Mouse (Mus musculus) lung, adult 18-20 months (tissue): Measurements from ENCODE around the gene Irf2bp1.

ENCODE experiments used
- DNase-seq, 2 experiments: peaks; one replicate each; pipeline ENCODE4 v3.0.0; 2022; ENCODE audit warnings: mixed read lengths in 2 of 2

Irf2bp1 gene

GRCm38 (mm10) chr7:19029084-19029653 is 25.3 kb downstream of the Irf2bp1 start:
- DNase-seq, result peak; percentile 41 to 53

DNA sequence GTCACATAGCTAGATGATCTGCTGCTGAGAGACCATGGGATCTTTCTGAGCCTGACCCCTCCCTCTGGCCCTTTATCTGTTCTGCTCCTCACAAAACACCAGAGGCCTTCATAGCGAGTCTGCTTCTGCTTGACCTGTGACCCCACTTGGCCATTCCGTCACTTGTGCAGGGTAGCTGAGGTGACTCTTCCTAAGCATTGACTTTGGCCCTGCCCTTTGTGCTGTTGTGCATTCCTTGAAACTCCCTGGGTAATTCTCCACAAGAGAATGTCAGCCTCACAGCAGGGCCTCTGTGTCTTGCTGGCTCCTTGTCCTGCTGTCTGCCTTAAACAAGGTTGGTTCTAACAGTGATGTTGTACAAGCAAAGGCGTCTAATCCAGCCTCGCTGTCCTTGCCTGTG is 27.8 kb downstream of the Irf2bp1 start:
- no peak for DNase-seq

DNA sequence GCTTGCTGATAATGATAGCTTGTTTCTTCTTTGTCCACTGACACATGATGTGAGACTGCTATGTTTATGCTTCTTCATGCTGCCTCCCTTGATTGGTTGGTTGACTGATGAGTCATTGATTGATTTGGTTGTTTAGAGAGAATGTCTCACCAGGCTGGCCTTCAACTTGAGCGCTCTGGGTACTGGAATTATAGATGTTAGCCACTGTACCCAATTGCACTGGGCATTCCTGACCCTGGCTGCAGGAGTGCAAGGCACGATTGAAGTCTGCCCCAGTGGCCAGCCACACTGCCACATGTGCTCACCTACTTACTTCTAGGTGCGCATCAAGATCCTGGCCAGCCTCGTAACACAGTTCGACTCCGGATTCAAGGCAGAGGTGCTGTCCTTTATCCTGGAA is 40.8 kb downstream of the Irf2bp1 start:
- no peak for DNase-seq

- DNase-seq, result no peak
These were observed 42.6 kb downstream of the Irf2bp1 start for GRCm38 (mm10) chr7:19046286-19047069.

DNA sequence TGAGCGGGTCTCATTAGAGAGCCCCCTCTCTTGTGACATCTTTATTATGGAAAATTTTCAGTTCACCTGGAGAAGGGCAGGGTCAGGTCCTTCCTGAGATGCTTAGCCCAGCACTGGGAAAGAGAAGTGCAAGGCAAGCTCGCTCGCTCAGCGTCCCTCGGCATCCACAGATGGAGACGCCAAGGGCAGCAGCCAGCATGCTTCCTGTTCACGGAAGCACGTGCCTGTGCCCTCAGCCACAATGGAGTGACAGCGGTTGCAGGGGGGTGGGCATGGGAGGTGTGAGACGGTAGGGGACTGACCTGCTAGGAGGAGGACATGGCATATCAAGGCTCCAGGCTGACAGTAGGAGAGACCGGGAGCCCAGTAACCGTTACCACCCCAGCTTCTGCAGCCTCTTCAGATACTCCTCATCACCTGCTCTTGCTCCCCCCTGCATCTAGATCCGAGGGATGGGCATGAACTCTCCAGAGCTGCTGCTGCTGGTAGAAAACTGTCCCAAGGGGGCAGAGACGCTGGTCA is 44.2 kb downstream of the Irf2bp1 start:
- DNase-seq, result no peak

- DNase-seq, result no peak
These were observed 45.4 kb downstream of the Irf2bp1 start for GRCm38 (mm10) chr7:19049252-19049651.

DNA sequence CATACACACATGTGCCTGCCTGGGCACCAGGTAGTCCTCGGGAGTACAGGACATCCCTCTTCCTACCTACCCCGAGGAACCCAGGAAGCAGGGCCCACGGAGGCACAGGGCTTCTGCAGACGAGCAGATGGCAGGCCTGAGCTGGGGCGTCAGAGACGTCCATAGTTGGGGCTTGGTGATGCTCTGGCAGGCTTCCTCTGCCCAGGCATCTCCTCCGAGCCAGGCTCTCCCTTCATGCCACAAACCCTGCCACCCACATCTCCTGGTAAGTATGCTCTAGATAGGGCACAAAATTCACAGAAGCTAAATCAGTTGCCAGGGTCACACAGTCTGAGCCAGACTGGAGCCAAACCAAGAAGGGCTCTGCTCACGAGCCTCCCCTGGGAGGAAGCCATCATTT is 46.3 kb downstream of the Irf2bp1 start:
- DNase-seq, result no peak

- peak; percentile 19 to 21 for DNase-seq
These were observed 47.3 kb downstream of the Irf2bp1 start for GRCm38 (mm10) chr7:19051161-19051560.

GRCm38 (mm10) chr7:19052345-19053135 is 48.7 kb downstream of the Irf2bp1 start:
- DNase-seq, result no peak

- DNase-seq, result no peak
These were observed 49.3 kb downstream of the Irf2bp1 start for GRCm38 (mm10) chr7:19053136-19053532.

DNA sequence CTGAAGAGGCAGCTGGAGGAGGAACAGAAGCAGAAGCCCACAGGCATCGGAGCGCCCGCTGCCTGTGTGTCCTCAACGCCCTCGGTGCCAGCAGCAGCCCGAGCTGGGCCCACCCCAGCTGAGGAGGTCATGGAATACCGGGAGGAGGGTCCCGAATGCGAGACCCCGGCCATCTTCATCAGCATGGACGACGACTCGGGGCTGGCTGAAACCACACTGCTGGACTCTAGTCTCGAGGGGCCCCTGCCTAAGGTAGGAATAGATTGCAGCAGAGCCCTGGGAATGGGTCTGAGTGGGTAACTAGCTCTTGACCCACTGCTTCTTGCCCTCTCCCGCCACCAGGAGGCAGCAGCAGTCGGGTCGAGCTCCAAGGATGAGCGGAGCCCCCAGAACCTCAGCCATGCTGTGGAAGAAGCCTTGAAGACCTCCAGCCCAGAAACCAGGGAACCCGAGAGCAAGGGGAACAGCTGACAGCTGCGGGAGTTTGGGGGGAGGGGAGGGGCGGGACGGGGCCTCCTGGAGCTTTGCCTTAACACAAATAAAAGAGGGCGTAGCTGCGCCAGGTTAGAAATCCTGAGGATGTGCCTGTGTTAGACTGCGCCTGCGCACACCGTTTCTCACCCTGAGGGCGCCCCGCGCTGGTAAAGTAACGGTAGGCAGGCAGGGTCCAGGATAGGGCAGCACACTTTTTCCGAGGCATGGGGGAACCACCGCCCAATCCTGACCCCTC is 50.4 kb downstream of the Irf2bp1 start, which contains the start of gene Rsph6a:
Rsph6a (plus strand) TSS at position 644 of the 730 bp plus-strand sequence.
- DNase-seq, result no peak

DNA sequence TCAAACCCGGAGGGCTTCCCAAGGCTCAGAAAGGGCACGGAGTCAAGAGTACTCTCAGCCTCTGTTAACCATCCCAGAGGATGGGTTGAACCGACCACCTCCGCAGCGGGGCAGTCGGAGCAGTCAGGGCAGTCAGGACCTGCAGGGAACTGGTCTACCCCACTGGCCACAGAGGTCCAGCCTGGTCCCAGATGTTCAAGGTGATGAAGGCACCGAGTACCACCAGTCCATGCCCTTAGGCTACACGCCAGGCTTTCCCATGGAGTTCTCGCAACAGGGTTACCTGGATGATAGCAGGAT is 50.9 kb downstream of the Irf2bp1 start:
- DNase-seq, result no peak

- no peak for DNase-seq
These were observed 51.3 kb downstream of the Irf2bp1 start for GRCm38 (mm10) chr7:19055108-19055507.
